Mouse (Mus musculus): ENCODE data around the gene Stat4.

- TF ChIP-seq CTCF (IDR thresholded peaks at IDR 0.05; ENCODE audit: borderline replicate concordance, insufficient read depth, low read length), result no peak
- TF ChIP-seq POLR2A (IDR thresholded peaks at IDR 0.05; ENCODE audit: low read depth, low read length), result no peak
Observed at GRCm38 (mm10) chr1:52088634-52089033, 101.7 kb downstream of the Stat4 start.

Measured in embryonic fibroblast, embryonic 13.5 days (primary cell).